Mouse (Mus musculus) megakaryocyte progenitor cell, adult 5-6 weeks (primary cell): ENCODE data around the gene Med28. TPM values are rescaled to one million over a fixed set of nuclear protein-coding genes. Genes with fewer than 3 reads are reported as not detected.
A peak's percentile ranks its signal among the peaks of the same experiment; 100 is the strongest.

Experiments used
- ATAC-seq: replicated peaks from 2 replicates; pipeline ENCODE4 v1.8.0; 2016; ENCODE audit warnings: mild to moderate bottlenecking, moderate TSS enrichment, inconsistent platforms; ENCODE audit not compliant: poor library complexity
- total RNA-seq, 2 experiments: library from RNA; stranded (forward) in 1 of 2; stranded (reverse) in 1 of 2; fragments of 157-497, 149-512 nt in 1 of 2; fragments of 200-1000 nt in 1 of 2; gene quantifications; 2 replicates each; pipeline versions ENCODE4 v1.2.3 to v1.2.4; 2015 to 2017

The Med28 gene
- total RNA-seq, 2 experiments from 2014 or later: 41.2 to 109 TPM

DNA sequence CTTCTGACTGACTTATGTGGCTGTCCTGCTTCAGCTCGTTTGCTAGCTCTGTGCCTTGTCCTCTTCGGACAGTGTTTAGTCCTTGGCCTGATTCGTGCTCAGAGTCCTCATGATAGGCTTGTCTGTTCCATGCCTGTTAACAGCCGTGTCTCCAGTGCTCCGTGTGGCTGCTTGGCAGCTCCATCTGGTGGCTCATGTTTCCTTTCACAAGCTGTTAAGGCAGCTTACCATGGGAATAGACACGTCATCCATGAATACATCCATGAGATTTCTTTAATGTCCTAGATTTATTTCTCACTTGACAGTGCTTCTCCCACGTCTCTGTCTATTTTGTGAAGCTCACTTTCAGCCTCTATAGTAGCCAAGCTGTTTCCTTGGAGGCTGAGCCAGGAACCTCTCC lies 10.0 kb upstream of the Med28 start:
- ATAC-seq: no peak

DNA sequence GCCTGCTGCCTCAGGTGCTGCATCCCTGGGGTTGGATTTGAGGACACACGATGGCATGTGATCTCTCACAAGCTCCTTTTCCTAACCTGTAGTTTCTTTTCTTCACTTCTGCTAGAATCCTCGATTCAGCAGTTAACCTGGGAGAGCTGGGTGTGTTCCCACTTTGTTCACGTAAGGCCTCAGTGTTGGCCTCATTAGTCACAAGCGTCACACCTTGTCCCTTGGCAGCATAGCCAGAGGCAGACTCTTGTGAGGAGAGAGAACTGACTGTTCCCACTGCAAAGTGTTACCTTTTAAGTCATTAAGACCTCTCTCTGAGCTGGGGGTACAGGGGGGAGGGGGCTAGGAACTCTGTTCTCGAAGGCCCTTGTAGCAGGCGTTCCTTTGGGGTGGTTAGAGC lies 7.1 kb upstream of the Med28 start:
- ATAC-seq: no peak

DNA sequence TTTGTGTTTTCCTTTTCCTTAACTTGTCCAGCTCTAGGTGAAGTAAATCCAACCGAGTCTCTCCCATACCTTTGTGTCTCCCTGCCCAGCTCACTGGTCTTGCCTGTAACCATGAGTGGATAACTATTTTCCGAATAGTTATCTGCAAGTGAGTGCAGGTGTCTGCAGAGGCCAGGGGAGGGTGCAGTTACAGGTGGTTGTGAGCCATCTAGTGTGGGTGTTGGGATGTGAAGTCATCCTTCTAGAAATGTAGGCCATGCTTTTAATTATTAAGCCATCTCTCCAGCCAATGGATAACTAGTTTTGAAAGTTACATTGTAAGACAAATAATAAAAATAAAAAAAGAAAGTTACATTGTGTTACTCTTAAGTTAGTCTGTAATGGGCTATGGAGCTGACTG lies 6.5 kb upstream of the Med28 start:
- no peak for ATAC-seq

DNA sequence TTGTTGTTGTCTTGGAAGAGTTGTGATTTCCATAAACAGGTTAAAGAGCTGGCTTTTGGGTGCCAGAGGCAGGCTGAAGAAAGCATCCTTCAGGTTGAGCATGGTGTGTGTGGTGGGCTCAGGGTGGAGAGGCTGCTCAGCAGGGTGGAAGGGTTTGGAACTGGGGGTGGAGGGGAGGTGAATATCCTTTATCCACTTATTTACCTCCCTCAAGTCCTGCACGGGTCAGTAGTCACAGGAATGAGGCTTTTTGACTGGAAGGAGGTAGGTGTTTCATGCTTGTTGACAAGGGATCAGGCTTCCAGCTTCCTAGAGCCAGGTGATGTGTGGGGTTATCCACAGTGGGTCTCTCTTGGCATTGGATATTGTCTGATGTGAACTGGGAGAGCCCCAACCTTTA lies 5.4 kb upstream of the Med28 start:
- ATAC-seq: no peak

DNA sequence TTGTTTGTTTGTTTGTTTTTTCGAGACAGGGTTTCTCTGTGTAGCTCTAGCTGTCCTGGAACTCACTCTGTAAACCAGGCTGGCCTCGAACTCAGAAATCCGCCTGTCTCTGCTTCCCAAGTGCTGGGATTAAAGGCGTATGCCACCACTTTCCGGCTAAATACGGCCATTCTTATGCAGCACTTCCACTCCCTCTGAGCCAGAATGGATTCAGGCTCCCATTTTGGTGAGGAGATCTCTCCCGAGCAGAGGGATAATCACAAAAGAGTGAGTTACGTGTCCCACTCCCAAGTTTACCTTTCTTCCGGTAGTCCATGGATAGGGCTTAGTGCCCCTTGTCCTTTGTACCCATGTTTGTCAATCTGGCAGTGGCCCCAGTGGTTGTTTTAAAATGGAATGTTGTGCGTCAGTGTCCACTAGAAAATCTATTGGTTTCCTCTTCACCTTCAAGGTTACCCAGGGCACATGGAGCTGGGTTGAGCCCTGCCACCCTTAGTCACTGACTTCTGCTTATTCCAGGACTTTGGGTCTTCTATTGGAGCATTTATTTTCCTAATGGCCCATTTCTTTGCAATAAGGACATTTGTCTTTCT lies 4.8 kb upstream of the Med28 start:
- ATAC-seq: no peak

DNA sequence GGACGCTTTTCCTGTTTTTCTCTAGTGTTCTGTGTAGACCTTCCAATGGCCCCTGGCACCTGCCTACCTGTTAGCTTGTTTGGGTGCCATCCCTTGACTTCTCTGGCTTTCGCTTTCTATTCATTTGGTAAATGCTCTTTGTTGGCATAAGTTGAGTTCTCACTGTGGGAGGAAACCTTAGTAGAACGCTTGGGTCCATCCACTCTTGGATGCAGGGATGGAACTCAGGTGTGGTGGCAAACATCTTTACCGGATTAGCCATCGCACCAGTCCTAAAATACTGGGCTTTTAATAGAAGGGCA lies 731 bp downstream of the Med28 start:
- ATAC-seq: peak; percentile 22

DNA sequence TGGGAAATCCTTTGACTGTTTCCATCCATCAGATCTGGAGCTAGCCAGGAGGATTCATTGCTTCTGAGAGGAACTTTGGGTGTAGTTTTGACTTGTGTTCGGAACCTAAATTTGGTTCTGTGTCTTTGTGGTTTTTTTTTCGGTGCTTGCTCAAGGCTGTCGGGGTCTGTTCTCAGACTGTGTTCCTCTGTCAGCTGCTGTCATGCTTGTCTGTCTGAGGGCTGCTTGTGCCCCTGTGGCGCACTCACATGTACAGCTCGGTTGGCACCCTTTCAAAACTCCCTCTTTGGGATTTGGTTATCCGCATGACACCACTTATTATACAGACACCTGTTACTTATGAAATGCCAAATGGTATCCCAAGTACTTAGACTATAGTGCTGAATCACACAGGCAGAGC lies 1.6 kb downstream of the Med28 start:
- no peak for ATAC-seq

DNA sequence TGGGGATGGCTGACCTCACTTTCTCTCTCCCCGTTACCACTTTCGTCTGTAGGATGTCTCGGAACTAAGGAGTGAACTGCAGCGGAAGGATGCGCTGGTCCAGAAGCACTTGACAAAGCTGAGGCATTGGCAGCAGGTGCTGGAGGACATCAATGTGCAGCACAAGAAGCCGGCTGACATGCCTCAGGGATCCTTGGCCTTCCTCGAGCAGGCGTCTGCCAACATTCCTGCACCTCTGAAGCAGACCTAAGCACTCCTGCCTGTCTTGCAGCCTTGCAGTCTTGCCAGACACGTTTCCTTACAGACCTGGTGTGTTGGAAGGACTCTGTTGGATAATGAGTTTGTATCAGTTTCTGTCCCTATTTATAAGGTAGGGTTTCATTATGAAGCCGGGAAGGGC lies 5.1 kb downstream of the Med28 start:
- no peak for ATAC-seq

DNA sequence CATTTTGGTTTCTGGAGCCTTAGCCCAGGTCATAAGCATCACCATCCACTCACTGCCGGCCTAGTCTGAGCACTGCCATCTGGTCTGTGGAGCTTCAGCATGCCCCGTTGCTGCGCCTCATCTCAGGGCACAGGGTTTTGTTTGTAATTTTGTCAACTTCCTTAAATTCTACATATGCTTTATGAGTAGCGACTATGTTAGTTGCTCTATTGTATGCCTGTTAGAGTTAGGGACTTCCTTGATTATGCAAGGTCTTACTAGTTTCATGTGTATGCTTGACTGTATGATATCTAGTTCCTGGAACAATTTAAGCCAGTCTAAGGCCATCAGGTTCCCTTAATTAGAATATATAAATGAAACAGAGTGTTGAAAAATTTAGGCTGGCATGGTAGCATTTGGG lies 6.3 kb downstream of the Med28 start:
- peak; percentile 60 for ATAC-seq

DNA sequence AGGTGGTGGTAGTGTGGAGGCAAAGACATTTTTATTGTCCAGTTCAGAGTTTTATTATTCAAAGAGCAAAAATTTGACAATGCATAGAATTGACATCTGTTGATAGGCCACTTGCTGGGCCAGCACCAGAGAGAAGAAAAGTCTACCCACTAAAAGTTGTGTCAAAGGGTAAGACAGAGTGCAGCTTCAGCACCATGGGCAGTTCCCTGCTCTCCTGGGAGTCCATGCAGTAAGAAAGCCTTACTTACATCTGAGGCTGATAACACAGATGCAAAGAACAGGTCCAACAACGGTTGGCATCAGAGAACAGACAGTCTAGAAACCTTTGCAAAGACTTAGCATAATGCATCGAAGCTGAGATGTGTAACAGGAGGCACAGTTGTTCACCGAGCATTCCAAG lies 9.7 kb downstream of the Med28 start:
- peak; percentile 51 for ATAC-seq

DNA sequence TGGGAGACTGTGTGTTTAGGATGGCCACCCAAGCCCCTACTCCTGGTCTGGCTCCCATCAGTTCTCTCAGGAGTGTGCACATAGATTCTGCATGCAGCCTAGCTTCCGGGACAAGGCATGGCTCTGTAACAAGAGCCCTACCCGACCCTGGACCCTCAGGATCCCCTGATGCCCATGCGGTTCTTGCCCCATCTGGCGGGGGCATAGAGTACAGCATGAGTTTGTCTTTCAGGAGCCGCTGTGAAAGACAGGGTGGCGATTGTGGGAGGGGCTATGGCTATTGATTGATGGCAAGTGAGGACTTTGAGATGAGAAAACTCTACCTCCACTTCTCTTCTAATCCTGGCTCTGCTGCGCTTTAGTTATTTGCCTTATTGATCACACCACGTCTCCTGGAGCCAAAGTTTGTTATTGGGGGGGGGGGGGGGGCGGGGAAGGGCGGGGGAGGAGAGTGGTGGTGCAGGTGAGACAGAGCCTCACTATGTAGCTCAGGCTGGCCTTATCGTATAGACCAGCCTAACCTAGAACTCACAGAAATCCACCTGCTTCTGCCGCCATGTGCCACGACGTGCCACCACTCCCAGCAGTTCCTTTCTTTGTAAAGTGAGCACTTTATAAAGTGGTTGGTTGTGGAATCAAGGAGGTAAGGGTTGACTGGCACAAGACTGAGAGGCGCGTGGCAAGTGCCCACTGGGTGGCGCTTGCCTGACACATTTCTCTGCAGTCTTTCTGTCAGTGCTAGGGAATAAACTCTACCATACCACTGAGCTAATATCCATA lies 14.5 kb downstream of the Med28 start:
- ATAC-seq: peak; percentile 90

DNA sequence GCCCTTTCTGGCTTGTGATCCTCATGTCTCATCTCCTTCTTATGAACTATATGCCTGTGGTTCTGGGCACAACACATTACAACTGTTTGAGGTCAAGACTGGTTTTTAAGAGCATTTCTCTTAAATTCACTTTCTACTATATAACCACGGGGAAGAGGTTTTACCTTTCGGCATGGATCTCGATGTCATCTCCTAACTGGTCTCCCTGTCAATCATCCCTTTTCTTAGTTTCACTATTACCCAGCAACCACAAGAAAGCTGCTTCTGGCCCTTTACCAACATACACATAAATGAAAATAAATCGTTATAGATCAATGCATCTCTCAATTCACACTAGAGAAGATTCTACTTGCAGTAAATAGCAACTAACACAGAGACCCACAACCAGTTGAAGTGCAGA lies 15.1 kb downstream of the Med28 start:
- ATAC-seq: no peak

DNA sequence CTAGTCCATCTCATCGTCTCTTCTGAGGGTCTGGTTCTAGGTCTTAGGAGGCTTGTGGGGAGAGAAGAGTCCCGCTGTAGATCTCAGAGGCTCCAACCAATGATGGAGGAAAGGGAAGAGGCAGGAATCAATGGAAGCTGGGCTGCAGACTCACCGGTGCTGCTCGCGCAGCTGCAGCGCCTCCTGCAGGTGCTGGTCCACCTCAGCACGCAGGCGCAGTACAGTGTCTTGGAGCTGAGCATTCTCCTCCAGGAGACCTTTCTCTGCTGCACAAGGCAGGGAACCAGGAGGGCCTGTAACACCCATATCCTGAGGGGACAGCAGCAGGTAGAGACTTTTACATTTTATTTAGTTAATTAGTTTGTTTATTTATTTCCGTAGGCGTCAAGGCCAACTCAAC lies 19.5 kb downstream of the Med28 start:
- 0 out of 2 replicates have a peak, but pooled peaks have one; percentile 40 for ATAC-seq

DNA sequence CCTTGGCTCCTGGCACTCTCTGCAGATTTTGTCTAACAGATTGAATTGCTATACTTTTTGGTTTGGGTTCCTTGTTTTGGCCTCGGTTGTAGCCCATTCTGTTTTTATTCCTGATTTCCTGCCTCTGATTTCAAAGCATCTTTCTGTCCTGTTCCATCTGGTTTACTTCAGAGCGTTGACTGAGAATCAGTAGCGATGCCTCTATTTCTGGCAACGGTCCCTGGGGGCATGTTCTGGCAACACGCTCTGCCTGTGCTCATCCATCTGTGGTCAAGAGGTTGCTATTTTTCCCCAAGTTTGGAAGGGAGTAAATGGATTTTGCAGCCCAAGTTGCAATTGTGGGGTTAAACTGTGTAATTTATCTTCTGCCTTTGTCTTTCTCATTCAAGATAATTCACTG lies 23.3 kb downstream of the Med28 start:
- ATAC-seq: no peak

DNA sequence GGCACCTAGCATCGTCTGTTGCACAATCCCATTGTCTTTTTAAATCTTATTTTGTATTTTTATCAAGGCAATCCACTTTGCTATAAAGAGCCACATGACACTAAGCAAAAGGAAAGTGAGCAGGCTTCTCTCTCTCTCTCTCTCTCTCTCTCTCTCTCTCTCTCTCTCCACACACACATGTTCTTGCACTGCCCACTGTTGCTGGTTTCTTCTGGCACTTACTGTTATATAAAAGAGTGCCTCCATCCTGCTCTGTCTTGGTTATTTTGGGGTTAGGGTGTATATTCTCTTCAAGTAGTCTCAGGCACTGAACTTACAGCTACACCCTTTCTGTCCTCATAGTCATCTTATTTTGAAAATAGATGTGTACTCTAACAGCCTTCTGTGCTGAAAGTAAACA lies 29.6 kb downstream of the Med28 start:
- no peak for ATAC-seq

DNA sequence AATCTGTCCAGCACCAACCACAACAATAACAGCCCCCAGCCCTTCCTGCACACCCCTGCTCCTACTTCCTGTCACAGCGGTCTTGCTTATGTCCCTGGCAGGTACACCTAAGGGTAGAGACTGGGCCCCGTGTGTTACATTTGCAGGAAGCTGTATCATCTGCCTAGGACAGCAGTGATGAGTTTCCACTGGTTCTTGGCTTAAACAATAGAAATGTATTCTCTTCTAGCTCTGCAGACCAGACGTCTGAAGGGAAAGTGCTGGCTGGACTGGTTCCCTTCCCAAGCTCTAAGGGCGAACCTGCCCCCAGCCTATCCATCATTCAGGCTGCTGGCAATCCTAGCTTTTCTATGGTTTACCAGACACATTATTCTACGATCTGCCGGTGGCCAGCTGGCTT lies 44.0 kb downstream of the Med28 start:
- no peak for ATAC-seq

DNA sequence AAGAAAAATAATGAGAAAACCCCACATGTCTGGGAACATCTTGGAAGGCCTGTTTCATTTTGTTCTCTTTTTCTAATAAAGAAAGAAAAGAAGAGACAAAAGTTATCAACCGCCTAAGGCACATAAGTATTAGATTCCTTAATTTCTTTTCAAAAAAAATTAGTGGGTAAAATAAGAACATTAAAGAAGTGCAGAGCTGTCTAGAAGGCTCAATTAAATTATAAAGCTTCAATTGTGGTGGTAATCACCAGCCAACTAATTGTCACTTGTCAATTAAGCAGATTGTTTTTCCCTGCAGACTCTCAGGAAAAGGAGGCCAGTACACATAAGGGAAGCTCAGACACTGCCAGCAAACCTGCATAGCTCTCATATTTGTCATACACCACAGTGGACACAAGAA lies 45.8 kb downstream of the Med28 start:
- no peak for ATAC-seq

DNA sequence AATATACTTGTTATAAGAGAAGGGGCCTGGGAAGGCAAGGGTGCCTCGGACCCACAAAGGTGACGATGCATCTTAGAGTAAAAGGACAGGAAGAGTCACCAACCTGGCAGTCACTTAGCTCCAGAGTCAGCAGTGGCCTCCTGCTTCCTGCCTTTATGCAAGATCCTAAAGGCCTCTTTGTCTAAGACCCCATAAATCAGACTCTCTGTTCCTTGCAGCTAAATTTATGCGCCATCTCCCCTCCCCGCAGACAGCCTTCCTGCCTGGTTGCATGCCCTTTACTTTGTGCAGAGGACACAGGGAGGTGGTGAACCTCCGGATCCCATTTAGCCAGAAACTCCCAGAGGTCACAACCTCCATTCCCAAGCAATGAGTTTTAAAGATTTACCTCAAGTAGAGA lies 52.8 kb downstream of the Med28 start:
- ATAC-seq: no peak

DNA sequence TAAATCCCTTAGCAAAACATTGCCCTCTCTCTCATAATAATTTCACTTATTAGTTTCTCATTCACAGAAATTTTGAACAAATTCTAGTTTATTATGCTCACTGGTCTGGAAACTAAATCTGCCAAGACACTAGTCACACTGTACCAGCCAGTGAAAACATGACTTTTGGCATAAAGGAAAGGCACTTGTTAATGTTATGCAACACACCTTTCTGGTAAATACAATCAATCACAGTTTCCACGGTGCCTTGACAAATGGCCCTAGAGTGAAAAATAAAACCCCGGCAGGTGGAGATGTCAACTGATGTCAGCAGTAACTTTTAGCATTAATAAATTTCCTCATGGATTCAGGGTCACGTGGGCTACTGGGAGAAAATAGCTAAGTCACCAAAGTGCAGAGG lies 56.7 kb downstream of the Med28 start:
- no peak for ATAC-seq

DNA sequence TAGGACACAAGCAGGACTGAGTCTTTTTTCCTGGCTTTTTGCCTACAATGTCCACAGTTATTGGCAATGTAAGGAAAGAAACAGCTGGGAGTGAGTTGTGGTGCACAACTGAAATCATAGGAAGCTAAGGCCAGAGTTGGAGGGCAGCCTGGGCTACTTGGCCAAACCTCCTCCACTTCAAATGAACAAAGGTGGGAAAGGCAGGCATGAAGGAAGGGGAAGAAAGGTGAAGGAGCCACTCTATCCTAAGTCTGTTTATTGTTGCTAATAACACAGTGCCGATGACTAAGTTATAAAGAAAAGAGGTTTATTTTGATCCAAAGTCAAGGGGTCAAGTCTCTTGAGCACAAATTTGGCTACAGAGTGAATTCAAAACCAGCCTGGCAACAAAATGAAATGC lies 57.3 kb downstream of the Med28 start:
- ATAC-seq: no peak
